Mouse (Mus musculus) bone marrow, adult 2 months (tissue): ENCODE results near the gene Rbp7.

ENCODE experiments used
- CTCF ChIP-seq: fragments of 200-500 bp; IDR thresholded peaks from 2 replicates; pipeline ENCODE4 v1.5.1; 2011; ENCODE audit warnings: low read length, control low read depth; ENCODE audit not compliant: control insufficient read depth, insufficient read depth
- POLR2A ChIP-seq: fragments of 200-500 bp; IDR thresholded peaks from 2 replicates; pipeline ENCODE4 v1.6.1; 2011; ENCODE audit warnings: low read depth, mild to moderate bottlenecking, control low read depth, low read length, borderline replicate concordance; ENCODE audit not compliant: control insufficient read depth

GRCm38 (mm10) chr4:149446309-149446708 is 8.5 kb downstream of the Rbp7 start:
- TF ChIP-seq POLR2A: no peak
- no peak for TF ChIP-seq CTCF
